Mouse (Mus musculus): ENCODE data around the gene Cspg5.

Gene Cspg5

DNA sequence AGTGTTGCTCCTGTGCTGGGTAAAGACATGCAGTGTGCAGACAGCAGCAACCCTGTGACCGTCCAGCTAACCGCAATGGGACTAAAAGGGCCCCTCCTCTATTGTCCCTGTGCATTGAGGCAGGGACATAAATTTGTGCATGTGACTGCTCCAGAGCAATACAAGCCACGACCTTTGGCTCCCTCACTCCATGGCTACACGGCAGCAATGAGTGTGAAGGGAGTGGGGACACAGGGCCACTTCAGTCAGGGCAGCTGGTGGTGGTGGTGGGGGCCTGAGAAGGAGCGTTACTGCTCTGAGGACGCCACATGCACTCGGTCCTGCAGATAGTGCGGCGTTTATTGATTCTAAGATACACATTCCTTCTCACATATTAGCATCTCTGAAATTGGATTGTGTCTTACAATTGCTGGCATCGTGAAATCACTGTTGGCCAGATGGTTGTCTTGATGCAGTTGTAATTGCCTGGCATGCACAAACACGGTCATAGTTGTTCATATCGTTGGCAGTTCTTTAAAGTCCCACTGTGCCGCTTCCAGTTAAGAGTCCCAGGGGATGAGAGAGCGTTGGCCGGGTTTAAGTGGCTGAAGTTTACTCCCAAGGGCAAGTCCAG lies 11.9 kb downstream of the Cspg5 start:
- DNase-seq (ENCODE audit: low spot score): no peak

DNA sequence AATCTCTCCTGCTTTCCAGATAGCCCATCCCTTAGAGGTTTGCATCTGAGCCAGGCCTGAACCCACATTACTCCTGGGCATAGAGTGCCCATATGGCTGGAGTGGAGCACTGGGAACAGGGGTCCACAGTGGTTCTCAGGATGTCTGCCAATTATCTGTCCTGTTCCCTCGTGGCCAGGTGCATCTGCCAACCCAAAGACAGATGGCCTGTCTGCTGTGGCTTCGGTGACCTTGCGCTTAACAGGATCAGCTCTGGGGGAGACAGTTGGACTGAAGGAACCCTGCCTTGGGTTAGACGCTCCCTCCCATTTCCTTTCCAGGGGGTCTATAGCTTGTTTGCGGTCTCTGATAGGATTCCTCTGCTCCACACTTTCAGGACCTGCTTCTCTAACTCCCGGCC lies 15.1 kb downstream of the Cspg5 start:
- no peak for DNase-seq (ENCODE audit: low spot score)

DNA sequence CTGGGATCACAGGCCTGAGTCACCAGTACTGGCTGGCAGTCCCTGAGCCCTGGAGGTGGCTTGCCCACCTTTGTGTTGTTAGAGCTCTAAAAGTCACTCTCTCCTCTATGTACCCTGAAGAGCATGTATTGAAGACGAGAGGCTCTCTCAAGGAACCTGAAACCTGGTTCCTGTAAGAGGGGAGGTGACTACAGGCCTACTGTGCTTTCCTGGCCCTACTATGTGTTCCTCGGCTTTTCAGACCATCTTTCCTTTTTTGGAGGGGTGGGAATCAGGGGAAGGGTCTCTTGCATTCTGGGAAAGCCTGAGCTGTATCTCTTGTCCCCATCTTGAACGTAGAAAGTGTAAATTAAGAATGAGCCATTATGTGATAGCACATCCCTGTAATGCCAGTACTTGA lies 15.5 kb downstream of the Cspg5 start:
- DNase-seq (ENCODE audit: low spot score): no peak

DNA sequence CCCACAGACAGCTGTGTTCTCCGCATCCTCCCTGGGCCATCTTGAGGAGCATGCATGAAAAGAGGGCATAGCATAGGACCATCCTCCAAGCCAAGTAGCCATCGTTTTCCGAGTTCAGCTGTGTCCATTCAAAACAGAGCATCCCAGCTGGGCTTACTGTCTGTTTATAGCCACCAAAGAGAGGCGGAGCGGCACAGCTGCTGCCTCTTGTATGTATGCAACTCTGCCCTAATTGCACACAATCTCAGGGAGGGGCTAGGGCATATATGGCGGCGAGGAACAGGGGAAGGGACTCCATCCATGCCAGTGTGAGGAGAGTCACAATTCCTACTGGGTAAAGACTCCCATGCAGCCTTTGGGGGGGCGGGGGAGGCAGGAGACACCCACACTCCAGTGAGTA lies 19.6 kb downstream of the Cspg5 start:
- DNase-seq (ENCODE audit: low spot score): no peak

DNA sequence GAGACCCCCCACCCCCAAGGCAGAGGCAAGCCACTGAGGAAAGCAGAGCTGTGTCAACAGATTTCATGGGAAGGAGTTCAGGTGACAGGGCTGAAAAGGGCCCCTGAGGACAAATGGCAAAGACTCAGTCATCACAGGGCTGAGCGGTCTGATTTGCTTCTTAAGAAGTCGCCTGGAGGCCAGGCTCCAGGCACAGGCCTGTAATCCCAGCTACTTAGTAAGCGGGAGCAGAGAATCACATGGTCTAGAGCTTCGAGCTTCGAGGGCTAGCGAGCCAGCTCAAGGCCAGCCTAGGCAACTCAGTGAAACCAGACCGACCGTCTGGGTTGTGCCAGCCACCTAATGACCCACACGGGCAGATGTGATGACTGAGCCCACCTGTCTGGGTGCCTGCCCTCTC lies 21.4 kb downstream of the Cspg5 start:
- DNase-seq (ENCODE audit: low spot score): no peak

DNA sequence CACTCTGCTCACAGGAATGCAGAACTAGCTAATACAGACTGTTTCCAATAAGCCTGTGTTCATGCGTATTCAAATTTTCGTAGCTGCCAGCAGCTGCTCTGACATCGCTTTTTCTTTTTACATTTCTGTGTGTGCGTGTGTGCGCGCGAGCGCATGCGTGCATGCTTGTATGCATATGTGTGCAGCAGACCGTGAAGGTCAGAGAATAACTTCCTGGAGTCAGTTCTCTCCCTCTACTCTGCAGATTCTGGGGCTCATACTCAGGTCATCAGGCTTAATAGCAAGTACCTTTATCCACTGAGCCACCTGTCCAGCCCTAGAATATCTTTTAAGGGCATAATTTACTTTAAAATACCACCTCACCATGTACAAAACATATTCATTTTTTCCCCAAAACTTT lies 24.8 kb downstream of the Cspg5 start:
- no peak for DNase-seq (ENCODE audit: low spot score)

DNA sequence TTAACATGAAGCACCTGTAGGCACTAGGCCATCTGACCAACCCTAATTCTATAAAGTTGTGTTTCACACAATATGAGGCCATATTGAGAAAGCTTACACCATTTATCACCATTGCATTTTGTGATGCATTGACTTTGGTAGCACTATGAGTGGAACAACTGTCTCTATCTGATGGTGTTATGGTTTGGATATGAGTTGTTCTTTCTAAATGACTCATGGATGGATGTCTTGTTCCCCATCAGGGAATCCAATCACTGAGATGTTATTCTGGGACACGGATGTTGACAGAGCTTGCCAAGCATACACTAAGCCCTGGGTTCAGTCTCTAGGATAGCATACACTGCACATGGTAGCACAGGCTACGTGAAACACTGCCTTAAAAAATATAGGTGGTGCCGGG lies 28.7 kb downstream of the Cspg5 start:
- no peak for DNase-seq (ENCODE audit: low spot score)

DNA sequence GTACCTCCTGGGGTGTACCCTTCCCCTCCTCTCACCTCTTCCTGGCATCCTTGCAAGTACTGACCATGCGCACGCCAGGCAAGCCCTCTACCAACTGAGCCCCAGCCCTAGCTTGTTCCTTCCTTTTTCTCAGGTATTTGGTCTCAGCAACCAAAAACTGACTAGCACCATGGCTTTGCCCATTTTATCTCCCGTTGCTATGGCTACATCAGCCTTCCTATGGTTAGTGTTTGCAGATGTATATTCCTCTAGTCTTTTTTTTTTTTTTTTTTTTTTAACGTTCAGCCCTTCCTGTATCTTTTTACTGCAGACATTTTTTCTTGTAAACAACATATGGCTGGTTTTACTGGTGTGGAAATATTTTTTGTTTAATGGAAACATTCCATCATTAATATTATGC lies 29.9 kb downstream of the Cspg5 start:
- DNase-seq (ENCODE audit: low spot score): no peak

DNA sequence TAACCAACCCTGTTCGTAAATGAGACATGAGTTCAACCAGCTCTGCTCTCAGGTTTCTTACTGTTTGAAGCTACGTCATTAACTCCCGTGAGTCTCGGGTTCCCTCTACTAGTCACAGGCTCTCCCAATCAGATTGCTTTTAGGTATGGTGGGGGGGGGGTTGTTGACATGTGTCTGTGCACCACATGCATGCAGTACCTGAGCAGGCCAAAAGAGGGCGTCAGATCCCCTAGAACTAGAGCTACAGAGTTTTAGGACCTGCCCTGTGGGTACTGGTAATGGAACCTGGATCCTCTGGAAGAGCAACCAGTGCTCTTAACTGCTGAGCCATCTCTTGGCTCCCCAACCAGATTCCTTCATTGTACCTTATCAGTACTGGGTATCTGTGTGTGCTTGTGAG lies 32.3 kb downstream of the Cspg5 start:
- no peak for DNase-seq (ENCODE audit: low spot score)

DNA sequence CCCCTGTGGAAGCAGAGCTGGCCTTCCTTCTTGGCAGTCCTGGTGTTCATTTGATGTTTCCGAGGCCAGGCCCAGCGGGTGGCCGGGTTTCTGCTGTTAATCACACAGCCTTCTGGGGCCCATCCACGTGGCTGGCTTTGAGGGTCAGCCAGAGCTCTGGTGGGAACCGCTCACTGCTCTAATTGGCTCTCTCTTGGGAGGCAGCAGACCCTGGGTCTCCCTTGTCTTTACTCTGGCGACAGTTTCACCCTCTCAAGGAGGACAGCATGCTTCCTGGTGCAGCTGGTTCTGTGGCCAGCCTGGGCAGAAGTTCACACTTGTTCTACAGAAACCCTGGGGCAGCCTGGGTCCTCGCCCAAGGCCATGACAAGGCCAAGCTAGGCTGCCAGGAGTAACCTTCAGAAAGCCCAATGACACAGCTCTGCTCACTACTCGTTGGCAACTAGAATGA lies 33.9 kb downstream of the Cspg5 start:
- no peak for DNase-seq (ENCODE audit: low spot score)

DNA sequence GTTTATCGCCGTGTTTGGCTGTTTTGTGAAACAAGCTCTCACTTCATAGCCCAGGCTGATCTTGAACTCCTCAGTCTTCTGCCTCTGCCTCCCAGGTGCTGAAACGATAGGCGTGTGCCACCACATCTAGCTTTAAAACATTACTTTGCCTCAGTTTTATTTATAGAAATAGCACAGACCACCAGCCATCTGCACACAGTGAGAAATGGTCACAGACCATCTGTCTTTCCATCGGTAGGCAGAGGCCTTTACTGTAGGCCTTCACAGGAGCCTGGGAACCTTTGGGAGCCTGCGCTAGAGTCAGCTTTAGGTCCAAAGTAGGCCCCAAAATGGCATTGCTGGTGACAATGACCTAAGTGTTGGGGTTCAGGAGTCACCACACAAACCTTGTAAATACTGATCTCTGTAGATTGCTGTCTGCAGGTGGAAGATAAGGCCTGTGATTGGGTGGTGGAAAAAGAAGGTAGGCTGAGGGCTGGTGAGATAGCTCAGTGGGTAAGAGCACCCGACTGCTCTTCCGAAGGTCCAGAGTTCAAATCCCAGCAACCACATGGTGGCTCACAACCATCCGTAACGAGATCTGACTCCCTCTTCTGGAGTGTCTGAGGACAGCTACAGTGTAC lies 40.6 kb downstream of the Cspg5 start:
- DNase-seq (ENCODE audit: low spot score): no peak

DNA sequence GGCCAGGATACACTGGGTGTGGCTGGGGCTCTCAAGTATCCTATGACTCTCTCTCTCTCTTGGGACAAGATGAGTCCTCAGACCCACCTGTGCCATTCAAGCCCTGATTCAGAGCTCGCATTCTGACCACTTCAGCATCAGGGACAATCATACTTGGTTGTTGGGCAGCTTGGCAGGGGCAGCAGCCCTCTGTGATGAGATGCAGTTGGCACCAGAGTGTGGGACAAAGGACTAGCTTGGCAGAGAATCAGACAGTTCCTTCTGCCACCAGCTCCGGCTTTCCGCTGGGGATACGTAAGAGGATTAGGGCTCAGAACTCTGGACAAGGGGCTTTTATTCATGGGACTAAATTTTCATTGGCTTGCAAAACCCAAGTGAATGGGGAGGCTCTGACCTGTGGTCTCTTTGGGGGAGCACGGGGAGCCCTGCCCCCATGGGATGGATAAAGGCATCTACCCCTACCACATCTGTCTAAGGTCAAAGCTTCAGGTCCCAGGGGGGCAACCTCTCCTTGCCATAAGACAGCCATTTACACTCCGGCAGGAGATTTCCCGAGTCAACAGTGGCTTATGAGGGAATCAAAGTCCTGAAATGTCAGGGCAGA lies 43.8 kb downstream of the Cspg5 start:
- no peak for DNase-seq (ENCODE audit: low spot score)

DNA sequence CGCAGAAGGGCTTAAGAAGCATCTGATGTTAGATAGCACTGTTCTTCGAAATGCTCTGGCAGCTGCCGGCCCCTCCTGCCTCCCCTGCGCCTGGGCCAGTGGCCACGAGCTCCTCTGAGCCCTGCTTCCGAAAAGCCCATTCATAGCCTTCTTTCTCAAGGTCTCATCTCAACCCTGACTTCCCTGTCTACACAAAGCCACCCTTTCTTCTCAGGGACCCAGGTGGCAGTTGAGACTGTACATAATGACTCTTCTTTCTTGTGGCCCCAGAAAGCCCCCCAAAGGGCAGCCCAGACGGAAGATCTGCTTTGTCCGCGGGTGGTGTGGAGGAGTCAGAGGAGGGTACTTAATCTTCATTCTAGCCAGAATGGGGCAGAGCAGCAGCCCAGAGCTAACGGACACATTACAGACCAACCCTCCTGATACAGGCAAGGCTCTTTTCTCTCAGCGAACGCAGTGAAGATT lies 49.7 kb downstream of the Cspg5 start:
- DNase-seq (ENCODE audit: low spot score): no peak

DNA sequence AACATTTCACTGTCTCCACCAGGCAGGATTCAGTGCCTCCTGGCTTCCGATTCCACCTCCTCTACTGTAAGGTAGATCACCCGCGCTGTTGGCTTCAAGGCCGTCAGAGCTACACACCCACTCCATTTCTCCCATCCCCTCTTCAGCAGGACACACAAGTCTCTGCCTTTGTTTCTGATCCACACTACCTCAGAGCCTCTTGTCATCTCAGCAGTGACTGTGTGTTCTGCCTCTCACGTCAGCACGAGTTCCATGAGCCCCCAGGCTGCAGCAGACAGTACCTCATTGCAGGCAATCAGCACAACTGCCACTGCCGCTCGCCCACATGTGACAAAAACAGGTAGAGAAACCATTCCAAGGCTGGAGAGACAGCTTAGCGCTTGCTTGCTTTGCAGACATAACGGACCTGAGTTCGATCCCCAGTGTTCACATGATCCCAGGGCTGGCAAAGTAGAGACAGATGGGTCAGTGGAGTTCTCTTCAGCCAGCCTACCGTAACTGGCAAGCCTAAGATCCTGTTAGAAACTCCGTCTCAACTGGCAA lies 50.4 kb downstream of the Cspg5 start:
- no peak for DNase-seq (ENCODE audit: low spot score)

DNA sequence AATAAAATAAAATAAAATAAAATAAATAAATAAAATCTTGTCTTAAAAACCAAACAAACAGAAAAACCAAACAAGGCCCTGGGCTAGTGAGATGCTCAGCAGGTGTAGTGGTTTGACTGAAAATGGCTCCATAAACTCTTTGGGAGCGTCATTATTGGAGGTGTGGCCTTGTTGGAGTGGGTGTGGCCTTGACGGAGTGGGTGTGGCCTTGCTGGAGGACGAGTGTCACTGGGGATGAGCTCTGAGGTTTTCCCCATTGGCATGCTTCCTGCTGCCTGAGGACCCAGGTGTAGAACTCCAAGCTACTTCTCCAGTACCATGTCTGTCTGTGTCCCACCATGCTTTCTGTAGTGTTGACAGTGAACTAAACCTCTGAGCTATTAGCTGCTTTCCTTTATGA lies 51.2 kb downstream of the Cspg5 start:
- DNase-seq (ENCODE audit: low spot score): no peak

DNA sequence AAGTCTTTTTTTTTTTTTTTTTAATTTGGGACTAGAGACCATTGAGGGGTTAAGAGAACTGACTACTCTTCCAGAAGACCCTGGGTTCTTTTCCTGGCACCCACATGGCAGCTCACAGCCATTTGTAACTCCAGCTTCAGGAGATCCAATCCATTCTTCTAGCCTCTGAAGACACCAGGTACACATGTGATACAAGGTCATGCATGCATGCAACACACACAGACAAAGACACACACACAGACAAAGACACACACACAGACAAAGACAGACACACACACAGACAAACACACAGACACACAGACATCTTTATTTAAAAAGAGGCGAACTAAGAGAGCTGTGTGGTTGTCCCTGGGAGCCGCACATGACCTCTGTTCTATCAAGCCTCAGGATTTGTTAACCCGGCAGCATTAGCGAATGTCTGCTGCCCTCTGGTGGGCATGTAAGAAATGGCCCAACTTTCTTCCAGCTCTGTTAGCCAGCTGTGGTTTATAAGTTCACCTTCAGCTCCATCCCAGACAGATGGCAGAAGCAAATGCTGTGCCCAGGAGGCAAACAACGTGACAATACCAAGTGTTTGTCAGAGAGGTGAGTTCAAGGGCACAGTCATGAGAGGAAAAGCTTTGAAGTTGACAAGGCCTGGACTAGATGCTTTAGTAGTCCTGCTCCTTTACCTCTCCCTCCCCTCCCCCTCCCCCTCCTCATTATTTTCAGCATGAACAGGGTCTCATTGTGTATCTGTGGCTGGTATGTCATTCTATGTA lies 53.5 kb downstream of the Cspg5 start:
- peak; percentile 80 for DNase-seq (ENCODE audit: low spot score)

DNA sequence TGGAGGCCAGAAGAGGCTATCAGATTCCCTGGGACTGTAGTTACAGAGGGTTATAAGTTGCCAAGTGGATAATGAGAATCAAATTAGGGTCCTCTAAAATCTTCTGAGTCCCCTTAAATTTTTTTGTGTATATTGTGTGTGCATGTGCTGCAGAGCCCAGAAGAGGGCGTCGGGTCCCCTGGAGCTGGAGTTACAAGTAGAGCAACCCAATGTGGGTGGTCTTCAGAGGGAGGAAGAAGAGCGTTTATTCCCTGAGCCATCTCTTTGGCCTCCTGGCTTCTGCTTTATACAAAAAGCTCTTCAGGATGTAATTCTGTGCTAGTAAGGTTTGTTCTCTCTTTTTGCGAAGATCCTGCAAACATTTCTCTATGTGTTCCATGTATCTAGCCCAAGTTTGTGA lies 60.9 kb downstream of the Cspg5 start:
- no peak for DNase-seq (ENCODE audit: low spot score)

DNA sequence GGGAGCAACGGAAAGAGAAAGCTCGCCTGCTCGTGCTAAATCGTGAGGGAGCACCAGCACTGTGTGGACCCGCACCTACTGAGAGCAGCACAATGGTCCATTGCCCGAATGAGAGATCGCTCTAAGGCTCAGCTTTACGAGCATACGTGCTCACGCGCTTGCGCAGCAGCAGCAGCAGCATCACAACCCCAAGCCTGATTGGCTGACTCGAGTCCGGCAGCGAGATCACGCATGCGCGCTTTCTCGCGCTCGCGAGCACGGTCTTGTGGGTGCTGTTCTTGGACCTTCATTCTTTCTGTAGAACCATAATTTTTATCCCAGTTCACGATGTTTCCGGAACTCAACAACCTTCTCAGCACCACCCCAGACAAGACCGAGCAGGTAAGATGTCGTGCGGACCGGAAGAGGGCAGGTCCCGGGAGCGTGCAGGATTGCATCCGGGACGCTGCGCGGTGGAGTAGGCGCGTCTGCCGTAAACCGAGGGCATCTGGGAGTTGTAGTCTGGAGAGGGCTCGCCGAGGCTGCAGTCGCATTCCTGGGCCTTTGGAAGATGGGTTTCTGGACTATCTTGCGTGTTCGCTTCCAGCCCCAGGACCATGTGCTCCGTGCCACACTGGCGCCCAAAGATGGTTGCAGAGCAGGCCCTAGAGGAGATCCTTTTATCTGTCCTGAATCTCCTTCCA lies 61.5 kb downstream of the Cspg5 start, which contains the start of gene Elp6:
Elp6 (plus strand) TSS at position 205 of the 683 bp plus-strand sequence.
- DNase-seq (ENCODE audit: low spot score): peak; percentile 92

DNA sequence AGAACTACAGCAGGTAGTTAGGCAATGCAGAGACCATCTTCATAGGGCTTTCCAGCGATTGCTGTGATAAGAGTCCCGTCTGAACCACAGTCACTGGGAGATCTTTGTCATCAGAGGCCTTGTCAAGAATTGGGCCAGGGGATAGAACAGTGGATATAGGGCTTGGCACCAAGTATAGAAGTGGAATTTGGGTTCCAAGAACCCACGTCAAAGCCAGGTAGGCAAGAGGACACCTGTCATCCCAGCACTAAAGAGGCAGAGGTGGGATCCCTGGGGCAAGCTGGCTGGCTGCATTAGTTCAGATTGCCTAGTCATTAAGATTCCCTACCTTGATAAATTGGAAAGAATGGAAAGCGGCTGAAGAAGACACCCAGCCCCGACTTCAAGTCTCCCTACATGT lies 62.8 kb downstream of the Cspg5 start:
- DNase-seq (ENCODE audit: low spot score): no peak
